Mouse (Mus musculus): ENCODE measurements at regions not wholly inside any gene's neighbourhood (a gene's known extent, or its start where the extent isn't known, plus 50 kb on each side); places are given as distances from the start of the nearest gene placed in this dataset.

- Histone ChIP-seq H3K36me3 (ENCODE audit: control insufficient read depth, insufficient read depth, low read length, poor library complexity, severe bottlenecking) (no peaks in the 10 kb centered on the region), H3K4me3 (ENCODE audit: insufficient read depth in 1 of 2, low read depth in 1 of 2, low read length in 2 of 2, poor library complexity in 1 of 2, severe bottlenecking in 1 of 2) (no peak overlapping the region), H3K9ac (ENCODE audit: insufficient read depth, low read depth, low read length, poor library complexity, severe bottlenecking) (no peak overlapping the region), H3K9me3 (ENCODE audit: control insufficient read depth, insufficient read depth, low read depth, low read length) (no peaks in the 10 kb centered on the region), H3K4me1 (ENCODE audit: control insufficient read depth in 2 of 2, insufficient read depth in 2 of 2, low read length in 2 of 2, poor library complexity in 1 of 2) (peaks cover 0 to 2% of the 10 kb centered on the region in 2 experiments; a peak in 1 of 4 replicates), H3K27ac (ENCODE audit: insufficient read depth, low read depth, low read length, poor library complexity, severe bottlenecking) (no peak overlapping the region)
- in situ Hi-C loops (cut with MboI; ENCODE audit: low sequenced_read_pairs in 2 of 2, unreplicated experiment in 2 of 2), result no loop called here
- TF ChIP-seq HCFC1 (IDR thresholded peaks at IDR 0.05; ENCODE audit: borderline replicate concordance, insufficient read depth, low read length), result no peak
- no peak for TF ChIP-seq MAFK (IDR thresholded peaks at IDR 0.05; ENCODE audit: insufficient read depth, low read depth, low read length)
- no peak for TF ChIP-seq ZNF384 (IDR thresholded peaks at IDR 0.05; ENCODE audit: low read depth, low read length)
- no peak for TF ChIP-seq ZC3H11A (IDR thresholded peaks at IDR 0.05; ENCODE audit: borderline replicate concordance, low read depth, low read length)
- TF ChIP-seq CHD2 (IDR thresholded peaks at IDR 0.05; ENCODE audit: low read depth, low read length), result no peak
- no peak for DNase-seq (ENCODE audit: low read depth, low spot score)
Observed at GRCm38 (mm10) chr8:91863505-91863904, 61.6 kb upstream of the Irx3 start.

GRCm38 (mm10) chr8:91855881-91856280 lies 54.0 kb upstream of the Irx3 start:
- in situ Hi-C loops (cut with MboI; ENCODE audit: low sequenced_read_pairs in 2 of 2, unreplicated experiment in 2 of 2), result no loop called here
- no peak for DNase-seq (ENCODE audit: low read depth, low spot score)

GRCm38 (mm10) chr8:91854369-91854768 lies 52.5 kb upstream of the Irx3 start:
- no peak overlapping the region for H3K9ac ChIP-seq (ENCODE audit: insufficient read depth, low read depth, low read length, poor library complexity, severe bottlenecking)
- in situ Hi-C loops (cut with MboI; ENCODE audit: low sequenced_read_pairs in 2 of 2, unreplicated experiment in 2 of 2), result no loop called here
- TF ChIP-seq HCFC1 (IDR thresholded peaks at IDR 0.05; ENCODE audit: borderline replicate concordance, insufficient read depth, low read length) (no peak), ZC3H11A (IDR thresholded peaks at IDR 0.05; ENCODE audit: borderline replicate concordance, low read depth, low read length) (no peak), ZNF384 (IDR thresholded peaks at IDR 0.05; ENCODE audit: low read depth, low read length) (no peak), MAFK (IDR thresholded peaks at IDR 0.05; ENCODE audit: insufficient read depth, low read depth, low read length) (no peak), CHD2 (IDR thresholded peaks at IDR 0.05; ENCODE audit: low read depth, low read length) (no peak)
- H3K9me3 ChIP-seq (ENCODE audit: control insufficient read depth, insufficient read depth, low read depth, low read length), result no peaks in the 10 kb centered on the region
- DNase-seq (ENCODE audit: low read depth, low spot score), result no peak
- no peaks in the 10 kb centered on the region for H3K4me1 ChIP-seq (ENCODE audit: control insufficient read depth in 2 of 2, insufficient read depth in 2 of 2, low read length in 2 of 2, poor library complexity in 1 of 2)
- no peak overlapping the region for H3K27ac ChIP-seq (ENCODE audit: insufficient read depth, low read depth, low read length, poor library complexity, severe bottlenecking)
- H3K4me3 ChIP-seq (ENCODE audit: insufficient read depth in 1 of 2, low read depth in 1 of 2, low read length in 2 of 2, poor library complexity in 1 of 2, severe bottlenecking in 1 of 2), result no peak overlapping the region
- H3K36me3 ChIP-seq (ENCODE audit: control insufficient read depth, insufficient read depth, low read length, poor library complexity, severe bottlenecking), result no peaks in the 10 kb centered on the region

More at GRCm38 (mm10) chr8:91855881-91856280, 54.0 kb upstream of the Irx3 start:
- no peaks in the 10 kb centered on the region for H3K9me3 ChIP-seq (ENCODE audit: control insufficient read depth, insufficient read depth, low read depth, low read length)
- H3K4me1 ChIP-seq (ENCODE audit: control insufficient read depth in 2 of 2, insufficient read depth in 2 of 2, low read length in 2 of 2, poor library complexity in 1 of 2), result no peaks in the 10 kb centered on the region
- H3K27ac ChIP-seq (ENCODE audit: insufficient read depth, low read depth, low read length, poor library complexity, severe bottlenecking), result no peak overlapping the region
- no peak overlapping the region for H3K4me3 ChIP-seq (ENCODE audit: insufficient read depth in 1 of 2, low read depth in 1 of 2, low read length in 2 of 2, poor library complexity in 1 of 2, severe bottlenecking in 1 of 2)
- no peak for TF ChIP-seq MAFK (IDR thresholded peaks at IDR 0.05; ENCODE audit: insufficient read depth, low read depth, low read length)
- no peak for TF ChIP-seq ZNF384 (IDR thresholded peaks at IDR 0.05; ENCODE audit: low read depth, low read length)
- H3K9ac ChIP-seq (ENCODE audit: insufficient read depth, low read depth, low read length, poor library complexity, severe bottlenecking), result no peak overlapping the region
- no peaks in the 10 kb centered on the region for H3K36me3 ChIP-seq (ENCODE audit: control insufficient read depth, insufficient read depth, low read length, poor library complexity, severe bottlenecking)

GRCm38 (mm10) chr8:91853803-91854202 lies 51.9 kb upstream of the Irx3 start:
- H3K9ac ChIP-seq (ENCODE audit: insufficient read depth, low read depth, low read length, poor library complexity, severe bottlenecking), result no peak overlapping the region
- no peaks in the 10 kb centered on the region for H3K36me3 ChIP-seq (ENCODE audit: control insufficient read depth, insufficient read depth, low read length, poor library complexity, severe bottlenecking)
- no peaks in the 10 kb centered on the region for H3K9me3 ChIP-seq (ENCODE audit: control insufficient read depth, insufficient read depth, low read depth, low read length)
- H3K4me1 ChIP-seq (ENCODE audit: control insufficient read depth in 2 of 2, insufficient read depth in 2 of 2, low read length in 2 of 2, poor library complexity in 1 of 2), result no peaks in the 10 kb centered on the region
- H3K27ac ChIP-seq (ENCODE audit: insufficient read depth, low read depth, low read length, poor library complexity, severe bottlenecking), result no peak overlapping the region
- DNase-seq (ENCODE audit: low read depth, low spot score), result no peak
- no peak for TF ChIP-seq MAFK (IDR thresholded peaks at IDR 0.05; ENCODE audit: insufficient read depth, low read depth, low read length)
- no peak for TF ChIP-seq ZC3H11A (IDR thresholded peaks at IDR 0.05; ENCODE audit: borderline replicate concordance, low read depth, low read length)
- TF ChIP-seq ZNF384 (IDR thresholded peaks at IDR 0.05; ENCODE audit: low read depth, low read length), result no peak
- no peak for TF ChIP-seq CHD2 (IDR thresholded peaks at IDR 0.05; ENCODE audit: low read depth, low read length)
- TF ChIP-seq HCFC1 (IDR thresholded peaks at IDR 0.05; ENCODE audit: borderline replicate concordance, insufficient read depth, low read length), result no peak
- no peak overlapping the region for H3K4me3 ChIP-seq (ENCODE audit: insufficient read depth in 1 of 2, low read depth in 1 of 2, low read length in 2 of 2, poor library complexity in 1 of 2, severe bottlenecking in 1 of 2)
- in situ Hi-C loops (cut with MboI; ENCODE audit: low sequenced_read_pairs in 2 of 2, unreplicated experiment in 2 of 2), result no loop called here

- Histone ChIP-seq H3K9me3 (ENCODE audit: control insufficient read depth, insufficient read depth, low read depth, low read length) (no peaks in the 10 kb centered on the region), H3K9ac (ENCODE audit: insufficient read depth, low read depth, low read length, poor library complexity, severe bottlenecking) (no peak overlapping the region), H3K4me1 (ENCODE audit: control insufficient read depth in 2 of 2, insufficient read depth in 2 of 2, low read length in 2 of 2, poor library complexity in 1 of 2) (no peaks in the 10 kb centered on the region), H3K27ac (ENCODE audit: insufficient read depth, low read depth, low read length, poor library complexity, severe bottlenecking) (no peak overlapping the region), H3K4me3 (ENCODE audit: insufficient read depth in 1 of 2, low read depth in 1 of 2, low read length in 2 of 2, poor library complexity in 1 of 2, severe bottlenecking in 1 of 2) (no peak overlapping the region), H3K36me3 (ENCODE audit: control insufficient read depth, insufficient read depth, low read length, poor library complexity, severe bottlenecking) (no peaks in the 10 kb centered on the region)
- no peak for DNase-seq (ENCODE audit: low read depth, low spot score)
- in situ Hi-C loops (cut with MboI; ENCODE audit: low sequenced_read_pairs in 2 of 2, unreplicated experiment in 2 of 2), result no loop called here
- no peak for TF ChIP-seq ZNF384 (IDR thresholded peaks at IDR 0.05; ENCODE audit: low read depth, low read length)
- TF ChIP-seq CHD2 (IDR thresholded peaks at IDR 0.05; ENCODE audit: low read depth, low read length), result no peak
- no peak for TF ChIP-seq ZC3H11A (IDR thresholded peaks at IDR 0.05; ENCODE audit: borderline replicate concordance, low read depth, low read length)
- no peak for TF ChIP-seq MAFK (IDR thresholded peaks at IDR 0.05; ENCODE audit: insufficient read depth, low read depth, low read length)
- TF ChIP-seq HCFC1 (IDR thresholded peaks at IDR 0.05; ENCODE audit: borderline replicate concordance, insufficient read depth, low read length), result no peak
Observed at GRCm38 (mm10) chr8:91853336-91853735, 51.5 kb upstream of the Irx3 start.
